Comparison of ENCODE assay signal across 20 mouse cellular contexts in genomic region chr12:99874609-99875008, GRCm38 (mm10). TPM values are rescaled to one million over a fixed set of nuclear protein-coding genes. Genes with fewer than 3 reads are reported as not detected.
DNase-seq lines count a peak whose midpoint lies in the region; ATAC-seq and TF ChIP-seq lines count a peak whose summit lies in the region.
"Had no signal": no experiment of that assay in that cellular context is flagged by ENCODE, and none has a peak within 500 bp of the region (broad histone marks: within the 10 kb centered on the region; RNA-seq: fewer than 3 reads in every experiment).

No protein-coding gene starts in this region.

- H3K79me2 ChIP-seq in myocyte (ENCODE audit: control insufficient read depth, insufficient read depth), result no peaks in the 10 kb centered on the region

- no peak overlapping the region for H3ac ChIP-seq in myocyte (ENCODE audit: control insufficient read depth, insufficient read length)

- H3K4me3 ChIP-seq in myocyte, result no peak overlapping the region
- H3K4me3 ChIP-seq: erythroblast, embryonic 14.5 days; liver, embryonic 15.5 days; midbrain, embryonic 15.5 days had no signal

- no peak overlapping the region for H3K4me2 ChIP-seq in myocyte (ENCODE audit: low read depth)
- H3K4me2 ChIP-seq: heart, embryonic 11.5 days; liver, embryonic 15.5 days; midbrain, embryonic 15.5 days had no signal

- TF ChIP-seq POLR2A in myocyte (IDR thresholded peaks at IDR 0.05; ENCODE audit: insufficient read length, low read depth), result peak; percentile 47

- DNase-seq in 416B (ENCODE audit: low read depth), result peak; percentile 90
- peak; percentile 15 for DNase-seq in CD4-positive helper T cell, adult 2 months (ENCODE audit: low read depth, low spot score)
- DNase-seq in thymus, postnatal 36 days, result no peak
- DNase-seq in heart, adult 18-20 months, result no peak
- no peak for DNase-seq in cerebellum, adult 18-20 months
- DNase-seq: adrenal gland, adult 2 months; cerebellum, adult 11 months; gastrocnemius, postnatal 10 days; heart, postnatal 14 days; kidney, adult 9 months; kidney, postnatal 4 days; right cerebral cortex, adult 18-20 months; thymus, adult 18-20 months had no signal

- H3K36me3 ChIP-seq in myocyte (ENCODE audit: control insufficient read depth, insufficient read depth), result no peaks in the 10 kb centered on the region
- H3K36me3 ChIP-seq: G1E; liver, embryonic 15.5 days; midbrain, embryonic 15.5 days had no signal

- no peaks in the 10 kb centered on the region for H3K27me3 ChIP-seq in myocyte (ENCODE audit: control insufficient read depth, insufficient read depth, insufficient read length)
- H3K27me3 ChIP-seq: liver, embryonic 15.5 days; midbrain, embryonic 15.5 days had no signal

- peak; percentile 99 for ATAC-seq in granulocyte monocyte progenitor cell, adult 5-6 weeks (replicated peaks; ENCODE audit: poor library complexity, severe bottlenecking)
- ATAC-seq: midbrain, embryonic 15.5 days had no signal

TF ChIP-seq in myocyte, 11 proteins besides CTCF, POLR2A, EP300 and RAD21:
- TF ChIP-seq POLR2AphosphoS2 (IDR thresholded peaks at IDR 0.05; ENCODE audit: insufficient read length, low read depth) (peak; percentile 22), E2F4 (IDR thresholded peaks at IDR 0.05; ENCODE audit: insufficient read depth) (no peak), MAX (IDR thresholded peaks at IDR 0.05; ENCODE audit: low read depth) (peak; percentile 59), USF1 (IDR thresholded peaks at IDR 0.05; ENCODE audit: low read depth) (no peak), SRF (IDR thresholded peaks at IDR 0.05; ENCODE audit: control insufficient read depth, insufficient read length, low read depth) (no peak), TCF3 (IDR thresholded peaks at IDR 0.05; ENCODE audit: insufficient read length, low read depth) (no peak), REST (IDR thresholded peaks at IDR 0.05; ENCODE audit: insufficient read depth, insufficient read length) (no peak), MYOG (IDR thresholded peaks at IDR 0.05; ENCODE audit: control insufficient read depth in 1 of 3, insufficient read depth in 1 of 3, insufficient read length in 2 of 3, low read depth in 2 of 3) (no peak), MYOD1 (IDR thresholded peaks at IDR 0.05; ENCODE audit: control insufficient read depth in 1 of 3, insufficient read length in 2 of 3, low read depth in 2 of 3) (no peak), CEBPB (IDR thresholded peaks at IDR 0.05; ENCODE audit: insufficient read depth, poor library complexity, severe bottlenecking) (peak; percentile 79; the same call in 1 of the 2 replicates), TCF12 (IDR thresholded peaks at IDR 0.05; ENCODE audit: insufficient read depth, poor library complexity, severe bottlenecking) (no peak)

RNA-seq across cellular contexts. Expression of gene Efcab11, which starts 9.6 kb away (rescaled TPM):
- total RNA-seq in granulocyte monocyte progenitor cell, adult 5-6 weeks (2014; fragmentation: Nextera tagmentation), result 3.5 and 5.3 TPM in 2 replicates
- total RNA-seq in granulocyte monocyte progenitor cell, adult 5-6 weeks (2017), result 5.9 and 9.3 TPM in 2 replicates
- 3.5 TPM for polyA plus RNA-seq in myocyte (2012; fragmentation: generic; extraction: Trizol)
- total RNA-seq in heart, adult 18-20 months (2021), result not detected

RNA-seq across cellular contexts. Expression of gene Tdp1, which starts 9.7 kb away (rescaled TPM):
- total RNA-seq in granulocyte monocyte progenitor cell, adult 5-6 weeks (2014; fragmentation: Nextera tagmentation), result 38.1 and 41.9 TPM in 2 replicates
- total RNA-seq in granulocyte monocyte progenitor cell, adult 5-6 weeks (2017), result 19.0 and 22.6 TPM in 2 replicates
- polyA plus RNA-seq in myocyte (2012; fragmentation: generic; extraction: Trizol), result 32.2 TPM
- total RNA-seq in heart, adult 18-20 months (2021), result 10 to 100 TPM in 1 of 2 experiments, 1 to 10 TPM in 1; 8.8 to 10.5 TPM

Comparison
In these comparisons a context has a peak if more than half of its experiments do, and no peak if none do; other contexts are left out.
1. DNase-seq: peak in 416B (single experiment) and CD4-positive helper T cell, adult 2 months (single experiment); none in thymus, postnatal 36 days (0 of 2), heart, adult 18-20 months (0 of 2) and cerebellum, adult 18-20 months (0 of 2).
2. RNA of gene Efcab11, which starts 9.6 kb away (total RNA-seq): 3.5 to 9.3 TPM in granulocyte monocyte progenitor cell, adult 5-6 weeks; not detected in heart, adult 18-20 months; every median in the first group is over 4 times any median in the second.